Mouse (Mus musculus): ENCODE data around the gene Sgsm1.
"Not testable (repeated sequence)": the region's sequence is repeated elsewhere in the genome, so short reads cannot be mapped to it uniquely, and the experiment has no call there.

The Sgsm1 gene

DNA sequence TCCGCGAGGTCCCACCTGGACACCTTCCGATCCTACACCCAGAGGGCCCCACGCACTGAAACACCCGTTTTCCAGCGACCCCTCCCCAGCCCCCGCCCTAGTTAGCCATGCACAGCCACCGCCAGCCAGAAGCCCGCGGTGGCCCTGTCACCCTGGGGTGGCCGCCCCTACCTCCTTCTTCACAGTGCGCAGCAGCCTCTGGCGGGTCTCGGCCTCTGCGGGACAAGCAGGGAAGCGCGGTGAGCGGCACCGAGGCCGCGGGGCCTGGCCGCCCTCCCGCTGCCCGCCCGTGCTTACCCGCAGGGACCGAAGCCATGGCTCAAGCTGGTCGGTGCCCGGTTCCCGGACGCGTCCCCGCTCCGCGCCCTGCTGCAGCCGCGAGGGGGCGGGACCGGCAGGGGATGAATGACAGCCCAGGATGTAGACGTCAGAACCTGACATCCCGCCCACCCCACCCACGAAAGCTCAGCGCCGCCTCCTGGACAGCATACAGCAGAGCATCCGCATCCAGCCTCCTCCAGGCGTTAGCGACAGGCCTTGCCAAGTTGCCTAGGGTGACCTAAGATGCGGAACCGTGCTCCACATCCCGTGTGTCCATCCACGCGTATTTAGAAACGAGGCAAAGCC lies at the start of gene Sgsm1:
Gene Sgsm1 (minus strand): TSS at position 410 of the 627 bp plus-strand sequence.
- DNase-seq (ENCODE audit: low spot score) = no peak

DNA sequence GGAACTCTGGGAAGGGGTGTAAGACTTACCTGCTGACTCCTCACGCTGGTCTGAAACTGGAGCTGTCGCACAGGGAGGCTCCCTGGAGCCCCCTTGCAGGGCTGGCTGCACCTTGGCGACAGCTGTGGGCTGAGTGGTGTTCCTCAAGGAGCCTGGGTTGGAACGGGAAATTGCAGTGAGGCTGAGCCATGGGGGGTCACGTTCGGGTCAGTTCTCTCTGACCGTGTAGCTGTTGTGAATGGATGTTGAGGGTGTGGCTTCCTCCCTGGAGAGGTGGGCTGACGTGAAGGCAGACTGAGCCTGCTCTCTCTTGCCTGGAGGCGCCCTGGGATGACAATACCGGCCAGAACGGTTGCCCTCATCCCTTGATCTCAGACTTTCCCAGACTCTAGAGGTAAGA lies 48.2 kb upstream of the Sgsm1 start:
- no peak for DNase-seq (ENCODE audit: low spot score)

DNA sequence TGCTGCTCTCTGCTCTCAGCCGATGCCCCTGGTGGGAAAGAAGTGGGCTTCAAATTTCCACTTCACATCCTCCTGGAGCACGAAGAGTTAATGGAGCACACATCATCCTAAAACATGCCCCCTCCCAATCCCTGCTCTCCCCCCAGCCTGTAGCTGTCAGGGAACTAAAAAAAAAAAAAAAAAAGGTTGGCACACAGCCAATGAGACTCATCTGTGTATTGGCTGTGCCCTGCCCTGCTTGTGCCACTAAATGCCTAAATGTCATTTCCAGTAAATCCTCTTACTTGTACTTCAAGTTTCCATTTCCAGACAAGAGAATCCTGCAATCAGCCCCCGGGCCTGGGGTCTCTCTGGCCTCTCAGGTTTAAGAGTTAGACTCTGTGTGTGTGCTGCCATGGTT lies 47.1 kb upstream of the Sgsm1 start:
- DNase-seq (ENCODE audit: low spot score) = no peak

DNA sequence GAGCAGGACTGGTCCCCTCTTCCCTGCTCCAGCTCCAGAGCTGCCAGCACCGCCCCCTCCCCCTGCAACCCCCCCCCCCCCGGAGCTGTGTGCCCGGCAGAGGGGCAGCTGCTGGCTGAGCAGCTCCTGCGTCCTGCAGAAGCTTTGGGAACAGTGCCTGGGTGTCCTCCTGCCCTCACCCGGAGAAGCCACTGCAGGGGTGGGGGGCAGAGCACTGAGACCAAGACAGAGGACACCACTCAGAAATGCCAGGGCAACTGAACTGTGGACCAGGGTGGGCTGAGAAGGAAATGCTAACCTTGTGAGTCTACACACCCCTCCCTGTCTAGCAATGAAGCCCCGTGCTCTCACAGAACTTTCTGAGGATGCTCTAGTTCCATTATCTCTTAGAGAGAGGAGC lies 46.6 kb upstream of the Sgsm1 start, which contains the start of gene Aym1:
Gene Aym1 (plus strand): TSS at position 109 of the 400 bp plus-strand sequence.
- no peak for DNase-seq (ENCODE audit: low spot score)

DNA sequence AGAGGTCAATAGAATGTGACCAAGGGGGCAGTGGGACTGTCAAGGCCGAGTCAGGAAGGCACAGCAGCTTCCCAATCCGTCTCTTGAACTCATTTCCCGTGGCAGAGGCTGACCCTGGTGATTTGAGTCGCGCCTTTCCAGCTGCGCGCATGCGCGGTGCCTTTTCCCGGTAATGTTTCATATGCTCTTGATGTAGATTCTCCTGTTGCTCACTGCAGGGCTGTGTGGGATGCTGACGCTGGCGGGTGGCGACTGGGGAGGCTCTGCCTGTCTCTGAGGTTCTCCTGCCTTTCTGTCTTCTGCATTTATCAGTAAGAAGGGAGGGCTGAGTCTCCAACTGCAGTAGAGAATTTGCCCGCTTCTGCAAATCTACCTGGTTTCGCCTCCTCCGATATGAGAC lies 43.7 kb upstream of the Sgsm1 start:
- DNase-seq (ENCODE audit: low spot score) = no peak

DNA sequence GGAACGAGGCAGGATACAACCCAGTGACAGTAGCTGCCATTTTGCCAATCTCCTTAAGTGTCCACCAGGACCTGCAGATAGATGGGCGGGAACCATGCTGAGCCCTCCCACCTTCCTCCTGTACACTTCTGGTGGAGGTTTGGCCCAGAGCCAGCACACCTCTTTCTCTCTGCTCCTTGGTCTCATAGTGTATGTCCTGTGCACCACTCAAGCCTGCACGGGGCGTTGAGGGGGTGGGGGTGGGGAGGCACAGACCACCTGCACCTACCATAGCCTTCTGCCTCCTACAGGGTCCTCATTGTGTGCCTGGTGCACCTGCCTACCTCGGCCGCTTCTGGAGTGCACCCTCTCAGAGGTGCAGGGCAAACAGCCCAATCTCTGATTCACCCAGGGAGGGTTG lies 42.0 kb upstream of the Sgsm1 start:
- no peak for DNase-seq (ENCODE audit: low spot score)

DNA sequence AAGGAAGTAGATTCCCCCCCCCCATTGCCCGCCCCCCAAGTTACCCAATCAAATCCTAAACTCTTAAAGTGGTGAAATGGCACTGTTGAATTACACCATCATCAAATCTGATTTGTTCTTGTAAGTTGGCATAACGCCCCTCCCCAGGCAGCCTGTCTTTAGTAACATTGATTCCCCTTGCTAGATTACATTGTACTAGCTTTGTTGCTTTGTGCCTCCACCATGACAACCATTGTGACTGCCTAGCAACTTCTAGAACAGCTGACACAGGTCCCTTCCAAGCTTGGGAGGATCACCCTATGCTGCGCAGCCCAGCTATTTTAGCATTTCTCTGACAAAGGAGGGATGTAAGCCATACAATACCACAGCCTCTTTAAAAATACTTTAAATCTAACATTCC lies 41.2 kb upstream of the Sgsm1 start:
- DNase-seq (ENCODE audit: low spot score) = no peak

DNA sequence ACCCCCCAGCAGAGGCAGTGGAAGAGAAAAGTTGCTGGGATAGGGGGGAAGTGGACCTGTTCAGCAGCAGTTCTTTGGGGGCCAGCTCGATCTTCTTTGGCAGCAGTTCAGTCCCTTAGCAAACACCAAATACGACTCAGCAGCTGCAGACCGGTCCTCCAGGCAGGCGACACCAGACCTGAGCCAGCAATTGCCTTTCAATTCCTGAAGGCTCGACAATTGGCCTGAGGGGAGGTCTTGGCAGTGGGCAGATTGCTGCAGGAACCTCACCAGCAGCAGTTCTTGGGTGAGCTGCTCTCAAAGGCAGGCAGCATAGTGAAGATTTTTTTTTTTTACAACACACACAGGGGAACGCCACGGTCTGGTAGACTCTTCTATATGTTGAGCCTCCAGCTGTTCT lies 39.2 kb upstream of the Sgsm1 start:
- no peak for DNase-seq (ENCODE audit: low spot score)

DNA sequence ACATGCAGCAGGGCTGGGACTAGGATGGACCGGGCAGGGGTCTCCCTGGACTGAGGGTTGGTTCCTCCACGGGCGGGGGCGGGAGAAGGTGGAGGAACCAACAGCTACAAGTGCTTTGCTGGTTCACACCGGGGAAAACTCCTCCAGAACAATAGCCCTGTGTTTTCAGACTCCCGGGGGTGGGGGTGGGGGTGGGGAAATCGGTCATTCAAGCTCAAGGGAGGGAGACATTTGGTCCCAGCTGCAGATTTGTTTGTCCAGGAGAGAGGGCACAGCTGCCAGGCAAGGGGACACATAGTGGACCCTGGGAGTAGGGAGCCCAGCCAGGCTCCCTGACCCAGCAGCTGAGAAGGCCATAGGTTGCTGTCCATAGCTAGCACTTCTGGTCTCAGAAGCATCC lies 38.6 kb upstream of the Sgsm1 start:
- DNase-seq (ENCODE audit: low spot score) = no peak

DNA sequence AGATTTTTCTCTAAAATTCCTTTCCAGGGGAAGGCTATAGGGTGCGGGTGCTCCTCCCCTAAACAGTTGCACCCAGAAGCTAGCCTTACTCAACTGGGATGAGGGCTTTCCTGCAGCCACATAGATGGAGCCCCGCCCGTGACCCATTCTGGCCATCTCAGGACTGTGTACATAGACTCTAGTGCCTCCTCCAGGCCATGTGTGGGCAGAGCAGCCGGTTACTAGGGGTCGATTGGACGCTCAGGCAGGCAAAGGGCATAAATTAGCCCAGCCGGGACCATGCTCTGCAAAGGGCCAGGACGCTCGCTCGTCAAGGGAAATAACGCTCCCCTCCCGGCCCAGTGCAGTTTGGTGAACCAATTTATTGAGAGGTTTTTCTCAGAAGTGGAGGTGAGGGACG lies 38.0 kb upstream of the Sgsm1 start:
- DNase-seq (ENCODE audit: low spot score) = no peak

DNA sequence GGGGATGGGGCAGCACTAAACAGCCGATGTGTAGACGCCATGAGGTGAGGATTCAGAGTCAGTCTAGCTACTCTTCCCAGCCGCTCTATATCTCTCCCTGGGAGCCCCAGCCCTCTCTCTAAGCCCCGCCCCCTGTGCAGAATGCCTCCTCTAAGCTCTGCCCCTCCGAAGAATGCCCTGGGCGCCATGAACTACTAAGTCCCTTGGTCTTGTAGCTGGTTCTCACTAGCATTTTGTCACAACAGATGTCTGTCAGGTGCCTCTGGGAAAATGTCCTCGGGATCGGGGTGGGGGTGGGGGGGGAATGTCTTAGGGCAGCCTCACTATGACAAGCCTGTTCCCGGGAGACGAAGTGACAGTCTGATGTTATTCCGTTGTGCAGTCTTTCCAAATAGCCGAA lies 37.0 kb upstream of the Sgsm1 start:
- no peak for DNase-seq (ENCODE audit: low spot score)

DNA sequence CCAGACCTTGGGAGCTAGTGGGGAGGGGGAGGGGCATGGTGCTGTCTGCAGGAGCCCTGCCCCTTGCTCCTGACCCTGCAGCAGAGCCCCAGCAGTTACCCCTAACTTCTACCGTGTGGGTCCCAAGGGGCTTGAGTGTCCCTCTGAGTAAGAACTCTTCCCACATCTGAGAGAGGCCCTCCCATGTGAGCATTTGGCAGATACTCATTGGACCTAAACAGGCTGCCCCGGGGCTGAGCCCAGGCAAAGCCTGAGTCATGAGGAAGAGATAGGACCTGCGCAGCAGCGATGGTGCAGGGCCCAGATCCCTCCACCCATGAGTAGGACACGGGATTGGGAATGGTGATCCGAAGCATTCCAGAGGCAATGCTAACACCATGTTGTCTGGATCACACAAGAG lies 36.1 kb upstream of the Sgsm1 start:
- not testable (repeated sequence) for DNase-seq (ENCODE audit: low spot score)

DNA sequence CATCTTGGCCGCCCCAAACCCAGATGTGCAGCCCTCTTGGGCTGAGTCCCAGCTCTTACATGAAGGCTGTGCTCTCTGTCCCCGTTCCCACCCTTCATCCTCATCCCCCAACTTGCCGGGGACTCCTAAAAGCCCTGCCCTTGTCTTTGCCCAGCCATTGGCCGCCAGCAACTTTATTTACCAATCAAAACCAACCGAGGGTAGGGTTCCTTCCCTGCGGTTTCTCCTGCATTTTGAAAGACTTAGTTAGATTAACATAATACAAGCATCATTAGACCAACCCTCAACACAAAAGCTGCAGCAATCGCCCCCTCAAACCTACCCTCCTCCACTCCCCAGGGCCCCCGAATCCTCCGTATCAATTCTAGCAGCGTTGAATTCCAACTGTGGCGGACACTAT lies 35.2 kb upstream of the Sgsm1 start:
- DNase-seq (ENCODE audit: low spot score) = no peak

DNA sequence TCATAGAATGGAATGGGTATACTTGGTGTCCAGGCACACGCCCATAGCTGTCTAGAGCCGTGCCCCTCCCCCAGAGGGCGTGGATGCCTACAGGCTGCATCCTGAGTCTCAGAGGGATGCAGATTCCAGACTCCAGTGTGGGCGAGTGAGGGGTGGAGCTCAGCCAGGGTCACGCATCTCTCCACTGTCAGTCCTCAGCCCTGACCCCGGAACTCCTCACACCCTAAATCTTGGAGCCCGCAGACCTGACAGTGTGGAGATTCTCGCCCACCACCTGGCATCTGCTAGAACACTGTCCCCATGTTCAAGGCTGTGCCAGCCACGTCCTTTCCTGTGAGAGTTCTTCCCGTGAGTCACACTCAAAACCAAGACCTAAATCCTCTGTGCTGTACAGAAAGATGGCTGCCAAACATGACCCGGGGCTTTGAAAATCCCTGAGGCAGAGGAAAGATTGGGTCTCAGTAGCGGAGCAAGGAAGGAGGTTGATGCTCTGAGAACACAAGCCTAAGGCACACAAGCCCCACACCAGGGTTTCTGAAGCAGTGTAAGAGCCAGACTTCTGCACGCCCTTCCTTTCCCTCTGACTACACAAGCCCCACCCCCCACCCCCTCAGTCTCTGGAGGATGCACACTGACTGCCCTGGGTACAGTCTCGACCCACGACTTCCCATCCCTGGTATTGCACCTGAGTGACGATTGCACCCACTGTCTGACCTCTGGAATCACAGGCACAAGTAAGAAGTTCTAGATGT lies 34.2 kb upstream of the Sgsm1 start:
- DNase-seq (ENCODE audit: low spot score) = no peak

DNA sequence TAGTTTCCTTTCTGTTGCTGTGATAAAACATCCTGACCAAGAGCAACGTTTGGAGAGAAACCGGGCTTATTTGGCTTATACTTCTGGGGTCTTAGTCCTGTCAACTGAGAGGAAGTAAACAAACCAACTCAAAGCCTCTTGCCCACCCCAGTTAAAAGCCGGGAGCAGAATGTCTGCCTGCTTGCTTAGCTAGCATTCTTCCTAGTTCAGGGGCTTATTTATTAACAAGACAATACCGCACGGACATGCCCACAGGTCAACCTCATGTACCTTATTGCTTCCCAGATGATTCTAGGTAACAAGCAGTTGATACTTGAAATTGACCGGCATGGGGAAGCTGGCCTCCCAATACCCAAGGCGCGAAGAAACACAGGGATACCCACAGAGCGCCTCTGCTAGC lies 25.7 kb upstream of the Sgsm1 start:
- DNase-seq (ENCODE audit: low spot score) = no peak

DNA sequence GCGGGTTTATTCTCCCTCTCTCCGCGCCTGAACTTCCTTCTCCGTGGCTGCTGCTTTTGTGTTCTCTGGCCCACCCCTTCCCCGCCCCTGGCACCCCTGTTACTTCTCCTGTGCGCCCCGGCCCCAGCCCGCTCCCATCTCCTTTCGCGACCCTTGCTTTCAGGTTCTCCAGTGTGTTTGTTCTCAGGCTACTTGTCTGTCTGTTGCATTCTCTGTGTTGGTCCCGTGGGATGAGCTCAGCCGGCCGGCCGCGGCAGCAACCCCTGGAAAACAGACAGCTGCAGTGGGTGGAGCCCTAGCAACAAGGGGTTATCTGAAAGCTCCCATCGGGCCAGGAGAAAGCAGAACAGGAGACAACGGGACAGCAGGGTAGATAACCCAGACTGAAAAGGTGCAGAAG lies 25.1 kb upstream of the Sgsm1 start:
- DNase-seq (ENCODE audit: low spot score) = no peak

DNA sequence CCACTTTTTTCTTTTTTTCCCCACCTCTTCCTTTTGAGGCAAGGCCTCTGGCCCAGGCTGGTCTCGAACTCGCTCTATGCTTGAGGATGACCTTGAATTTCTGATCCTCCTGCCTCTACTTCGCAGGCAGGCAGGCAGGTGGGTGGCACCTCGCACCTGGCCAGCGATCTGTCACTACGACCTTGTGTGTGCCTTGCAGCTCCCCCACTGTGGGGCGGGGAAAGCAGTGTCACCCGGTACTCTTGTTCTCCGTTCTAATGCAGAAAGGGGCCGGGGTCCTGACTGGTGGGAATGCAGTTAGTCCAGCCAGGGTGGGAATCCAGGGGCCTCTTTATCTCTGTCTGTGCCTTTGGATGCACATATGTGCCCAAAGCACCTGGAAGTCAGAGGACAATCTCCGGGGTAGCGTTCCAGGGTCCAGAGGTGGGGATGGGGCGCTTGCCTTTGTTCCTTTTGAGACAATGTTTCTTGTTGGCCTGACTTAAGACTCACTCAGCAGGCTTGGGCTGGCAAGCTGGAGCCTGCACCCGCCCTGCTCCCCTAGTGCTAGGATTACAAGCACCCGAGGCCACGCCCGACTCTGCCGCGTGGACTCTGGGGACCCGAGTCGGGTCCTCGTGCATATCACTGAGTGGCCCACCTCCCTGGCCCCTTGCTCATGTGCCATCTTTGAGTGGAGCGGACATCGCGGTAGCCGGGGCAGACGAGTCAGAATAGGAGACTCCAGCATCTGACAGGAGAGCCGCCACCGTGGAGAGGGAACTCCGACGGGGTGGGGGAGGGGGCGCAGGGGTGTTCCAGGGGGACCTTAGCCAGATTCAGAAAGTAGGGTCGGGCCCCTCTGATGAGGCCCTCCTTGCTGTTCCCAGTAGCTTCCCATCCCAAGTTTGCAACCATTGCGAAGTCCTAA lies 24.3 kb upstream of the Sgsm1 start:
- no peak for DNase-seq (ENCODE audit: low spot score)

DNA sequence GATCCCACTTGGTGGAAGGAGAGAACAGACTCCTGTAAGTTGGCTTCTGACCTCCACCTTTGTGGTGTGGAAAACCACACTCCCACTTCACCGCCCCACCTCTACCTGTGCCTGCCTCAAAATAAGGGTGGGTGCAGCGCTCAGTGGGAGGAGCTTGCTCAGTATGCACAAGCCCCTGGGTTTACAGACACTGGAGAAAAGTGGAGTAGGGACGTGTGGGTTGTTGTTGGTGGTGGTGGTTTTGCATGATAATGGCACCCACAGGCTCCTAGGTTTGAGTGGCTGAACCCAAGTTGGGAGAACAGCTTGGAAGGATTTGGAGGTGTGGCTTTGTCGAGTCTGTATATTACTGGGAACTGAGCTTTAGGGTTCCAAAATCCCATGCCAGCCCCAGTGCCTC lies 22.3 kb upstream of the Sgsm1 start:
- no peak for DNase-seq (ENCODE audit: low spot score)

DNA sequence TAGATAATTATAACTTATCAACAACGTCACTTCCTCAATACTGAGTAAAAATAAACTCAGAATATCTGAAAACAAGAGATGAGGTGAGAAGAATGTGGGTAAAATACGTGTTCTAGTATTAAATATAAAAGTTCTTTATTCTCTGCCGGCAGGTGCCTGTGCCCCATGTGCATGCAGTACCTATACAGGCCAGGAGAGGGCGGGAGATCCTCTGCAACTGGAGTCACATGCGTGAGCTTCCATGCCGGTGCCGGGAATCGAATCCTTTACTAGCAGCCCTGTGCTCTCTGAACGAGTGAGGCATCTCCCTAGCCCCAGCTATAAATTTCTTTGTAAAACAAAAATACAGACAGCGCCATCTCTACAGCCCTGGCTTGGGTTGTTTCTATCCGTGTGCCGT lies 21.7 kb upstream of the Sgsm1 start:
- no peak for DNase-seq (ENCODE audit: low spot score)

DNA sequence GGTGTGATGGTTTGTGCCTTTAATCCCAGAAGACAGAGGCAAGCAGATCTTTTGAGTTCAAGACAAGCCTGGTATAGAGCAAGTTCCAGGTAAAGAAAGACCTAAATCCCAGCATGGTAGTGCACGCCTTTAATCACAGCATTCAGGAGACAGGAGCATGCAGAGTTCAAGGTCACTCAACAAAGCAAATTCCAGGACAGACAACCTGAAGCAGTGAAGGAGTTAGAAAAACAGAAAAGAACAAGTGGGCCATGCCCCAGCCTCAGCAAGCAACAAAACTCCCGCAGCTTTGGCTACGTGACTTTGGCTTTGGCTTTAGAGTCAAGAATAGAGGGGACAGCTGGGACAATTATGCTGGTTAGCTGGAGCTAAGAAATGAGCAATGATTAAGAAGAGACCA lies 19.6 kb upstream of the Sgsm1 start:
- DNase-seq (ENCODE audit: low spot score) = no peak

DNA sequence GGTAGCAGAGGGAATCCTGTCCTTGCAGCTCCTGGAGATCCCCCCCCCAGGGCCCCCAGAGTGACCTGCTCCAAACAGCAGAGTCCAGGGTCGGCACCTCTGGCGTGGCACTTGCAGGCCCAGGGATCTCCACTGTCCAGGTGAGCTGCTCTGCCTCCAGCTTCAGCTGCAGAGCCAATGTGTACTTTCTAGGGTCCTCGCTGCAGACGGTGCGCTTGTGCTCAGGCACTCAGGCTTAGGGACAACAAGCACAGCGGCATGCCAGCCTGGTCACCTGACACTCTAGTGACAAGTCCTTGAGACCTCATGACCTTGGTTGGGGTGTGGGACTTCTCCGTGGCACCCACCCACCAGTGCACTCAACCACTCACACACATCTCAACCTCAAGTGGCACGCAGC lies 18.9 kb upstream of the Sgsm1 start:
- DNase-seq (ENCODE audit: low spot score) = no peak

DNA sequence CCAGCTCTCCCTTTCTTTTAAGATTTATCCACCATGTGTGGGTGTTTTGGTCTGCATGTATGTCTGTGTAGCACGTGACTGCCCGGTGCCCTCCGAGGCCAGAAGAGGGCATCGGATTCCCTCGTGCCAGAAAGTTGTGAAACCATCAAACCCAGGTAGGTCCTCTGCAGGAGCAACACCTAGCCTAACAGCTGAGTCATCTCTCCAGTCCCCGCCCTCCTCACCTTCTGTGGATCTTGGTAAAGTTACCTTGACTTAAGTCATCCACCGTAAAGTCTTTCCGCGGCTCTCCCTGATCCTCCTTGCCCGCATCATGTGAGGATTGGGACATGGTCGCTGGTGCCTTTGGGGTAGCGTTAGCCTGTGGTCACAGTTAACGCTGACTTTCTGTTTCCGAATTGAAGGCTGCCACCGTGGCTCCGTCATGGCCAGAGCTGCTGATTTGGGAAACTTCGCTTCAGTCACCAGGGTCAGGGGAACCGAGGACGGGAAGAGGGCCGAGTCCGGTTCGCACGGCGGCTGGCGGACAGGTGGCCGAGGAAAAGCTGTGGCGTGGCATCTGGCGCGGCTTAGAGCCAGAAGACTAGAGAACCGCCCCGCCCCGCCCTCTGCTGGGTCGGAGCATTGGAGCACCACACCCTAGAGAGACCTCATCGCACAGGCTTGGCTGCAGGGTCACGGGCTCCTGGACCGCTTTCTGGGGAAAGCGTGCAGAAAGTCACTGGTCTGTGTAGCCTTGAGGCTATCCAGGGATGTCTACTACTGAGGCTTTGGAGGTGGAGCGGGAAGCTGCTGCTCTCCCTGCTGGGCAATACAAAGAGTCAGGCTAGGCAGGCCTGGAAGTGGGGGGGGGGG lies 13.4 kb upstream of the Sgsm1 start:
- DNase-seq (ENCODE audit: low spot score) = no peak
